Mouse (Mus musculus) hindbrain, embryonic 16.5 days (tissue): Measurements from ENCODE around the gene Pitx2. TPM values are rescaled to one million over a fixed set of nuclear protein-coding genes. Genes with fewer than 3 reads are reported as not detected.

Experiments
- ATAC-seq: fragments of 200-750 bp; cut with Nextera tagmentation; 2 replicates; pipeline ENCODE4 v1.8.0; 2017; ENCODE audit warnings: moderate TSS enrichment, moderate library complexity
- H3K27ac ChIP-seq: fragments of 300-500 bp; sonication (generic); 2 replicates; pipeline ENCODE4 v1.5.1; 2014; ENCODE audit warnings: low read depth, mild to moderate bottlenecking, control low read depth, low read length, moderate library complexity
- H3K27me3 ChIP-seq: fragments of 300-500 bp; sonication (generic); replicated peaks from 2 replicates; pipeline ENCODE4 v1.6.1; 2014; ENCODE audit warnings: low read length; ENCODE audit not compliant: control insufficient read depth, insufficient read depth
- H3K36me3 ChIP-seq: fragments of 300-500 bp; sonication (generic); 2 replicates; pipeline ENCODE4 v1.6.1; 2014; ENCODE audit warnings: mild to moderate bottlenecking, low read length, moderate library complexity, mixed read lengths; ENCODE audit not compliant: control insufficient read depth, insufficient read depth
- H3K4me1 ChIP-seq: fragments of 300-500 bp; sonication (generic); 2 replicates; pipeline ENCODE4 v1.6.1; 2014; ENCODE audit warnings: low read depth, low read length; ENCODE audit not compliant: control insufficient read depth, insufficient read depth
- H3K4me2 ChIP-seq: fragments of 300-500 bp; sonication (generic); 2 replicates; pipeline ENCODE4 v1.6.1; 2014; ENCODE audit warnings: mild to moderate bottlenecking, low read length, control low read depth, moderate library complexity
- H3K4me3 ChIP-seq: fragments of 300-500 bp; sonication (generic); 2 replicates; pipeline ENCODE4 v1.5.1; 2014; ENCODE audit warnings: mild to moderate bottlenecking, low read length, control low read depth, moderate library complexity
- H3K9ac ChIP-seq: fragments of 300-500 bp; sonication (generic); 2 replicates; pipeline ENCODE4 v1.6.1; 2014; ENCODE audit warnings: low read depth, mild to moderate bottlenecking, control low read depth, low read length, moderate library complexity
- H3K9me3 ChIP-seq: fragments of 300-500 bp; sonication (generic); 2 replicates; pipeline ENCODE4 v1.6.1; 2014; ENCODE audit warnings: mild to moderate bottlenecking, low read length, moderate library complexity; ENCODE audit not compliant: control insufficient read depth
- WGBS: fragments of 180-500 bp; shearing (Covaris S2); extraction: QIAGEN DNeasy Blood & Tissue Kit; methylation state at CpG from one replicate; pipeline ENCODE4 v1.1.7; 2014; 5-methylcytosine and 5-hydroxymethylcytosine counted together
- polyA plus RNA-seq: library from polyadenylated mRNA; unstranded; fragments of >200 nt; fragmentation: Nextera tagmentation; extraction: Ambion mirVana; gene quantifications from 2 replicates; pipeline ENCODE4 v1.2.1, GENCODE M21; 2015

Gene Pitx2
- polyA plus RNA-seq, 1 experiment from 2014 or later: 2.7 TPM

- H3K36me3 ChIP-seq: no peaks in the 10 kb centered on the region
- no peak for ATAC-seq
Observed at GRCm38 (mm10) chr3:129207231-129208030, 7.8 kb downstream of the Pitx2 start.

GRCm38 (mm10) chr3:129208031-129208380 lies 8.3 kb downstream of the Pitx2 start:
- no peak overlapping the region for H3K4me3 ChIP-seq
- peaks cover 69% of the 10 kb centered on the region for H3K27me3 ChIP-seq
- 4% methylated on average over 7 of the region's 7 CpGs for WGBS
- no peaks in the 10 kb centered on the region for H3K36me3 ChIP-seq
- H3K9me3 ChIP-seq: 0 out of 2 replicates have a peak, but pooled peaks cover 2% of the 10 kb centered on the region
- H3K27ac ChIP-seq: no peak overlapping the region
- no peak overlapping the region for H3K9ac ChIP-seq
- H3K4me2 ChIP-seq: no peak overlapping the region
- peaks cover 8% of the 10 kb centered on the region for H3K4me1 ChIP-seq
- no peak for ATAC-seq

More at GRCm38 (mm10) chr3:129207231-129208030, 7.8 kb downstream of the Pitx2 start:
- Histone ChIP-seq H3K27ac (no peak overlapping the region), H3K4me2 (no peak overlapping the region), H3K27me3 (peaks cover 68% of the 10 kb centered on the region), H3K9me3 (0 out of 2 replicates have a peak, but pooled peaks cover 2% of the 10 kb centered on the region), H3K9ac (no peak overlapping the region), H3K4me1 (peaks cover 8% of the 10 kb centered on the region), H3K4me3 (no peak overlapping the region)
- WGBS: 2% methylated on average over 24 of the region's 24 CpGs

- Histone ChIP-seq H3K27me3 (peaks cover 72% of the 10 kb centered on the region), H3K9me3 (0 out of 2 replicates have a peak, but pooled peaks cover 2% of the 10 kb centered on the region), H3K4me3 (no peak overlapping the region), H3K27ac (no peak overlapping the region), H3K36me3 (no peaks in the 10 kb centered on the region), H3K4me1 (peaks cover 8% of the 10 kb centered on the region), H3K9ac (no peak overlapping the region), H3K4me2 (no peak overlapping the region)
- no peak for ATAC-seq
- WGBS: 3% methylated on average over 10 of the region's 10 CpGs
Observed at GRCm38 (mm10) chr3:129208421-129208820, 8.7 kb downstream of the Pitx2 start.

- Histone ChIP-seq H3K9ac (no peak overlapping the region), H3K4me1 (peaks cover 14% of the 10 kb centered on the region), H3K4me3 (no peak overlapping the region), H3K9me3 (0 out of 2 replicates have a peak, but pooled peaks cover 2% of the 10 kb centered on the region), H3K36me3 (no peaks in the 10 kb centered on the region), H3K27ac (no peak overlapping the region), H3K4me2 (no peak overlapping the region), H3K27me3 (peaks cover 70% of the 10 kb centered on the region)
- no peak for ATAC-seq
- WGBS: 5% methylated on average over 4 of the region's 4 CpGs
Observed at GRCm38 (mm10) chr3:129209266-129209665, 9.6 kb downstream of the Pitx2 start.

GRCm38 (mm10) chr3:129209771-129210170 lies 10.1 kb downstream of the Pitx2 start:
- Histone ChIP-seq H3K4me2 (no peak overlapping the region), H3K9me3 (0 out of 2 replicates have a peak, but pooled peaks cover 2% of the 10 kb centered on the region), H3K9ac (no peak overlapping the region), H3K36me3 (no peaks in the 10 kb centered on the region), H3K27ac (no peak overlapping the region), H3K4me1 (peaks cover 12% of the 10 kb centered on the region), H3K4me3 (no peak overlapping the region), H3K27me3 (peaks cover 68% of the 10 kb centered on the region)
- no peak for ATAC-seq
- 1% methylated on average over 4 of the region's 4 CpGs for WGBS

GRCm38 (mm10) chr3:129212038-129212645 lies 12.5 kb downstream of the Pitx2 start:
- Histone ChIP-seq H3K27ac (no peak overlapping the region), H3K4me2 (no peak overlapping the region), H3K9ac (no peak overlapping the region), H3K36me3 (no peaks in the 10 kb centered on the region), H3K4me3 (no peak overlapping the region), H3K27me3 (peaks cover 60% of the 10 kb centered on the region), H3K4me1 (peaks cover 12% of the 10 kb centered on the region), H3K9me3 (0 out of 2 replicates have a peak, but pooled peaks cover 2% of the 10 kb centered on the region)
- WGBS: under 1% methylated on average over 7 of the region's 7 CpGs
- no peak for ATAC-seq

GRCm38 (mm10) chr3:129212807-129213206 lies 13.1 kb downstream of the Pitx2 start:
- H3K4me3 ChIP-seq: no peak overlapping the region
- H3K36me3 ChIP-seq: no peaks in the 10 kb centered on the region
- WGBS: 2% methylated on average over 11 of the region's 11 CpGs
- H3K9me3 ChIP-seq: 0 out of 2 replicates have a peak, but pooled peaks cover 2% of the 10 kb centered on the region
- no peak overlapping the region for H3K9ac ChIP-seq
- H3K4me1 ChIP-seq: peaks cover 12% of the 10 kb centered on the region
- H3K27ac ChIP-seq: no peak overlapping the region
- no peak for ATAC-seq
- H3K4me2 ChIP-seq: no peak overlapping the region
- peaks cover 57% of the 10 kb centered on the region for H3K27me3 ChIP-seq

GRCm38 (mm10) chr3:129213633-129214145 lies 14.0 kb downstream of the Pitx2 start:
- under 1% methylated on average over 39 of the region's 39 CpGs for WGBS
- no peak overlapping the region for H3K27ac ChIP-seq
- ATAC-seq: peak; percentile 93

GRCm38 (mm10) chr3:129214146-129214665 lies 14.5 kb downstream of the Pitx2 start:
- H3K27ac ChIP-seq: no peak overlapping the region
- peak overlapping the region; percentile 70 for H3K4me2 ChIP-seq
- H3K27me3 ChIP-seq: peaks cover 56% of the 10 kb centered on the region
- under 1% methylated on average over 30 of the region's 34 CpGs for WGBS
- no peaks in the 10 kb centered on the region for H3K9me3 ChIP-seq
- H3K36me3 ChIP-seq: no peaks in the 10 kb centered on the region
- H3K9ac ChIP-seq: peak overlapping the region; percentile 41; the same call in 1 of the 2 replicates
- peak; percentile 5; the same call in 1 of the 2 replicates for ATAC-seq
- H3K4me3 ChIP-seq: peak overlapping the region; percentile 42
- peaks cover 12% of the 10 kb centered on the region for H3K4me1 ChIP-seq

More at GRCm38 (mm10) chr3:129213633-129214145, 14.0 kb downstream of the Pitx2 start:
- Histone ChIP-seq H3K9ac (peak overlapping the region; percentile 41; the same call in 1 of the 2 replicates), H3K4me2 (peak overlapping the region; percentile 70), H3K4me3 (peak overlapping the region; percentile 42), H3K4me1 (peaks cover 12% of the 10 kb centered on the region), H3K27me3 (peaks cover 59% of the 10 kb centered on the region), H3K9me3 (no peaks in the 10 kb centered on the region), H3K36me3 (no peaks in the 10 kb centered on the region)
